10 mouse cellular contexts compared by ENCODE assay signal in the genomic region with DNA sequence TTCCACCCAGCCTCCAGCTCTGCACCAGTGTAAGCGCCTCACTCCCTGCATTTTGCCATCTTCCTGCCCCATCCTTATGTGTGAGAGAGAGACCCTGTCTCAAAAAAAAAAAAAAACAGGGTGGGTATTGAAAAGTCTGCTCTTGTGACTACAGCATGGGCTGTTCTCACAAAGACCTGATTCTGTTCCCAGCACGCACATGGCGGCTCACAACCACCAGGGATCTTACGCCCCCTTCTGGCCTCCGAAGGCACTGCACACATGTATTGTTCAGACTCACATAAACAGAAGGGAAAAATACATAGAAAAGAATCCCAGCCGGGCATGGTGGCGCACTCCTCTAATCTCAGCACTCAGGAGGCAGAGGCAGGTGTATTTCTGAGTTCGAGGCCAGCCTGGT. TPM values are rescaled to one million over a fixed set of nuclear protein-coding genes. Genes with fewer than 3 reads are reported as not detected.
DNase-seq lines count a peak whose midpoint lies in the region; ATAC-seq and TF ChIP-seq lines count a peak whose summit lies in the region.
"Had no signal": no experiment of that assay in that cellular context is flagged by ENCODE, and none has a peak within 500 bp of the region (broad histone marks: within the 10 kb centered on the region; RNA-seq: fewer than 3 reads in every experiment).

No protein-coding gene starts in this region.

- ATAC-seq in hindbrain, postnatal 0 days: no peak
- ATAC-seq in hindbrain, embryonic 16.5 days: no peak
- ATAC-seq in midbrain, embryonic 14.5 days (ENCODE audit: low FRiP score, low TSS enrichment): no peak

- peaks cover 8% of the 10 kb centered on the region; the same call in 1 of the 2 replicates for H3K4me1 ChIP-seq in hindbrain, postnatal 0 days (ENCODE audit: insufficient read depth, low read length)
- peaks cover 13% of the 10 kb centered on the region for H3K4me1 ChIP-seq in hindbrain, embryonic 16.5 days (ENCODE audit: control insufficient read depth, insufficient read depth, low read depth, low read length)
- H3K4me1 ChIP-seq in midbrain, embryonic 14.5 days (ENCODE audit: control insufficient read depth, insufficient read depth, low read length): peaks cover 14% of the 10 kb centered on the region

- H3K4me2 ChIP-seq in hindbrain, postnatal 0 days (ENCODE audit: low read depth, low read length): no peak overlapping the region
- H3K4me2 ChIP-seq in hindbrain, embryonic 16.5 days (ENCODE audit: low read length): no peak overlapping the region; the same call in 1 of the 2 replicates
- no peak overlapping the region for H3K4me2 ChIP-seq in midbrain, embryonic 14.5 days (ENCODE audit: low read length)
- H3K4me2 ChIP-seq: stomach, embryonic 15.5 days had no signal

- peak; percentile 27 for DNase-seq in hindbrain, postnatal 0 days (ENCODE audit: low spot score)
- DNase-seq in right cerebral cortex, postnatal 4 days: peak; percentile 33
- DNase-seq in right cerebral cortex, adult 2 months (ENCODE audit: low spot score in 2 of 2): no peak
- DNase-seq in WW6 (ENCODE audit: low read depth, low spot score): peak; percentile 74
- peak; percentile 75 for DNase-seq in testis, postnatal 14 days (ENCODE audit: low spot score)
- DNase-seq in midbrain, embryonic 14.5 days: no peak
- DNase-seq: lung, postnatal 14 days had no signal

- H3K27ac ChIP-seq in hindbrain, postnatal 0 days: no peak overlapping the region
- H3K27ac ChIP-seq in hindbrain, embryonic 16.5 days (ENCODE audit: low read depth, low read length): no peak overlapping the region
- no peak overlapping the region for H3K27ac ChIP-seq in midbrain, embryonic 14.5 days (replicated peaks; ENCODE audit: low read depth, low read length)
- H3K27ac ChIP-seq: hindbrain, embryonic 14.5 days; stomach, embryonic 15.5 days had no signal

- no peaks in the 10 kb centered on the region for H3K27me3 ChIP-seq in hindbrain, postnatal 0 days (ENCODE audit: insufficient read depth, low read length)
- peaks cover 2% of the 10 kb centered on the region for H3K27me3 ChIP-seq in hindbrain, embryonic 16.5 days (replicated peaks; ENCODE audit: control insufficient read depth, insufficient read depth, low read length)
- 0 out of 2 replicates have a peak, but pooled peaks cover 2% of the 10 kb centered on the region for H3K27me3 ChIP-seq in midbrain, embryonic 14.5 days (ENCODE audit: control insufficient read depth, insufficient read depth, low read length)

- H3K4me3 ChIP-seq in hindbrain, postnatal 0 days (ENCODE audit: low read length): no peak overlapping the region
- no peak overlapping the region for H3K4me3 ChIP-seq in hindbrain, embryonic 16.5 days (ENCODE audit: low read length)
- H3K4me3 ChIP-seq in midbrain, embryonic 14.5 days (replicated peaks; ENCODE audit: low read depth, low read length): no peak overlapping the region
- H3K4me3 ChIP-seq: stomach, embryonic 15.5 days had no signal

- 68% methylated on average over 8 of the region's 8 CpGs for WGBS in hindbrain, postnatal 0 days
- 68% methylated on average over 8 of the region's 8 CpGs for WGBS in hindbrain, embryonic 16.5 days
- 66% methylated on average over 8 of the region's 8 CpGs for WGBS in midbrain, embryonic 14.5 days

- no peaks in the 10 kb centered on the region for H3K36me3 ChIP-seq in hindbrain, postnatal 0 days (ENCODE audit: insufficient read depth, low read length)
- peaks cover 4% of the 10 kb centered on the region; the same call in 1 of the 2 replicates for H3K36me3 ChIP-seq in hindbrain, embryonic 16.5 days (ENCODE audit: control insufficient read depth, insufficient read depth, low read length)
- peaks cover 12% of the 10 kb centered on the region; the same call in 1 of the 2 replicates for H3K36me3 ChIP-seq in midbrain, embryonic 14.5 days (ENCODE audit: control insufficient read depth, insufficient read depth, low read length)
- H3K36me3 ChIP-seq: stomach, embryonic 15.5 days had no signal

- no peaks in the 10 kb centered on the region for H3K9me3 ChIP-seq in hindbrain, postnatal 0 days (ENCODE audit: low read length)
- no peaks in the 10 kb centered on the region for H3K9me3 ChIP-seq in hindbrain, embryonic 16.5 days (ENCODE audit: control insufficient read depth, low read length)
- no peaks in the 10 kb centered on the region for H3K9me3 ChIP-seq in midbrain, embryonic 14.5 days (ENCODE audit: control insufficient read depth, low read length)
- H3K9me3 ChIP-seq: stomach, embryonic 15.5 days had no signal

- no peak overlapping the region for H3K9ac ChIP-seq in hindbrain, postnatal 0 days (replicated peaks; ENCODE audit: low read length)
- no peak overlapping the region for H3K9ac ChIP-seq in hindbrain, embryonic 16.5 days (ENCODE audit: low read depth, low read length)
- no peak overlapping the region for H3K9ac ChIP-seq in midbrain, embryonic 14.5 days (replicated peaks; ENCODE audit: low read length)
- H3K9ac ChIP-seq: hindbrain, embryonic 14.5 days; stomach, embryonic 15.5 days had no signal

- TF ChIP-seq CTCF in hindbrain, postnatal 0 days (IDR thresholded peaks at IDR 0.05; ENCODE audit: low read depth): peak; percentile 54

RNA-seq across cellular contexts. Expression of a gene that starts 2.7 kb away (rescaled TPM):
- total RNA-seq in hindbrain, postnatal 0 days (2014; rRNA removed): 82.0 and 106 TPM in 2 replicates
- polyA plus RNA-seq in hindbrain, postnatal 0 days (2015; fragmentation: Nextera tagmentation; extraction: Ambion mirVana): 69.0 and 78.7 TPM in 2 replicates
- polyA plus RNA-seq in hindbrain, embryonic 16.5 days (2015; fragmentation: Nextera tagmentation; extraction: Ambion mirVana): 74.4 and 81.7 TPM in 2 replicates
- 24.0 and 55.4 TPM in 2 replicates for polyA plus RNA-seq in midbrain, embryonic 14.5 days (2014; fragmentation: Nextera tagmentation; extraction: Ambion mirVana)

RNA-seq across cellular contexts. Expression of a gene that starts 8.0 kb away (rescaled TPM):
- total RNA-seq in hindbrain, postnatal 0 days (2014; rRNA removed): 26.2 and 27.2 TPM in 2 replicates
- 18.9 and 22.1 TPM in 2 replicates for polyA plus RNA-seq in hindbrain, postnatal 0 days (2015; fragmentation: Nextera tagmentation; extraction: Ambion mirVana)
- 25.4 and 27.0 TPM in 2 replicates for polyA plus RNA-seq in hindbrain, embryonic 16.5 days (2015; fragmentation: Nextera tagmentation; extraction: Ambion mirVana)
- 11.5 and 11.6 TPM in 2 replicates for polyA plus RNA-seq in midbrain, embryonic 14.5 days (2014; fragmentation: Nextera tagmentation; extraction: Ambion mirVana)

RNA-seq across cellular contexts. Expression of a gene that starts 14.5 kb away (rescaled TPM):
- 118 and 126 TPM in 2 replicates for total RNA-seq in hindbrain, postnatal 0 days (2014; rRNA removed)
- polyA plus RNA-seq in hindbrain, postnatal 0 days (2015; fragmentation: Nextera tagmentation; extraction: Ambion mirVana): 40.6 and 41.9 TPM in 2 replicates
- 48.3 and 54.3 TPM in 2 replicates for polyA plus RNA-seq in hindbrain, embryonic 16.5 days (2015; fragmentation: Nextera tagmentation; extraction: Ambion mirVana)
- 32.4 and 34.9 TPM in 2 replicates for polyA plus RNA-seq in midbrain, embryonic 14.5 days (2014; fragmentation: Nextera tagmentation; extraction: Ambion mirVana)

RNA-seq across cellular contexts. Expression of a gene that starts 37.2 kb away (rescaled TPM):
- total RNA-seq in hindbrain, postnatal 0 days (2014; rRNA removed): 264 and 279 TPM in 2 replicates
- polyA plus RNA-seq in hindbrain, postnatal 0 days (2015; fragmentation: Nextera tagmentation; extraction: Ambion mirVana): 275 and 290 TPM in 2 replicates
- 334 and 346 TPM in 2 replicates for polyA plus RNA-seq in hindbrain, embryonic 16.5 days (2015; fragmentation: Nextera tagmentation; extraction: Ambion mirVana)
- polyA plus RNA-seq in midbrain, embryonic 14.5 days (2014; fragmentation: Nextera tagmentation; extraction: Ambion mirVana): 259 and 292 TPM in 2 replicates

RNA-seq across cellular contexts. Expression of a gene that starts 47.1 kb away (rescaled TPM):
- total RNA-seq in hindbrain, postnatal 0 days (2014; rRNA removed): 73.5 and 79.1 TPM in 2 replicates
- polyA plus RNA-seq in hindbrain, postnatal 0 days (2015; fragmentation: Nextera tagmentation; extraction: Ambion mirVana): 36.4 and 36.9 TPM in 2 replicates
- polyA plus RNA-seq in hindbrain, embryonic 16.5 days (2015; fragmentation: Nextera tagmentation; extraction: Ambion mirVana): 49.8 and 53.5 TPM in 2 replicates
- 31.2 and 38.2 TPM in 2 replicates for polyA plus RNA-seq in midbrain, embryonic 14.5 days (2014; fragmentation: Nextera tagmentation; extraction: Ambion mirVana)

Comparison
In these comparisons a context has a peak if more than half of its experiments do, and no peak if none do; other contexts are left out.
1. DNase-seq: peak in hindbrain, postnatal 0 days (single experiment), right cerebral cortex, postnatal 4 days (single experiment), WW6 (single experiment) and testis, postnatal 14 days (single experiment); none in right cerebral cortex, adult 2 months (0 of 2) and midbrain, embryonic 14.5 days (single experiment).